Mouse (Mus musculus): ENCODE measurements at regions not wholly inside any gene's neighbourhood (a gene's known extent, or its start where the extent isn't known, plus 50 kb on each side); places are given as distances from the start of the nearest gene placed in this dataset.

DNA sequence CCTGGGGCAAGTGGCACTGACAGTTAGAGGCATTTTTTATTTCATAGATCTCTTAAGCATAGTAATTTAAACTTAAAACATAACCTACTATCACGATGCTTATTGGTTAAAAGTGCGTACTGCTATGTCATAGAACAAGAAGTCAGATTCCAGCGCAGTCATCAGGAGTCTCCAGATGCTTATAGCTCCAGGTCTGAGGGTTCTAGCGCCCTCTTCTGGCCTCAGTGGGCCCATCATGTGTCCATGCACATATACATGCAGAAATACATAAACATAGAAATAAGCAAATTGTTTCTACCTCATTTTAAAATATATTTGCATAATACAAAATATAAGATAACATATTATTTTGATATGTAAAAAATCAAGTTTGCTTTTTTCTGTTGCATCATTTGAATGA, 1002.8 kb upstream of the Adgrl2 start:
- no peak for DNase-seq (ENCODE audit: extremely low spot score)

DNA sequence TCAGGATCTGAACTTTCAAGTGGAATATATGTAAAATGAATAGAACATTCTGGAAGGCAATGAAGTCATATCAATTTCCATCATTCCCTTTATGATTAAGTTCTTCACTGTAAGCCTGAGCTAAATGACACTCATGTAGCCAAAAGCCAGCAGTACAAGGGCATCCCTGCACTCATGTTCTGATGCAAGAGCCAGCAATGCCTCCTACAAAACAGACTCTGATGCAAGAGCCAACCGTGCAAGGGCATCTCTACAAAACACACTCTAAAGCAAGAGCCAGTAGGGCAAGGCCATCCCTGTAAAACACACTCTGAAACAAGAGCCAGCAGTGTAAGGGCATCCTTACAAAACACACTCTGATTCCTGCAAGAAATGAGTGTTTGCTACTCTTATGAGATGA, 997.4 kb upstream of the Adgrl2 start:
- DNase-seq (ENCODE audit: extremely low spot score): no peak

DNA sequence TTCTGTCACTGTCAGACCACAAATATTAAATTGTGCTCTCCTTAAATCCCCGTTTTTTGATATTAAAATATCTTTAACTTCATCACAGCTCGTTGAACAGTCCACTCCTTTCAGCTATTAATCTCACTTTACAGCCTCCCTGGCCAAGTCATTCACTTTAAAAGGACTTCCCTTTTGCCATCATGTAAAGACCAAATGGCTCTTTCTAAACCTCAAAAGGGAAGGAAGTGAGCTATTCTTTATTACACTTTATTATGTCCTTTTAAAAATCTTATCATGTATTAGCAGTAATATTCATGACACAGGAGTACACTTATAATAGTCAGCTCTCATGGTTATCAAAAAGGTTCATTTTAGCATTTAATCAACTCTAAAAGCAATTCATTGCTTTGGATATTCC, 966.6 kb upstream of the Adgrl2 start:
- DNase-seq (ENCODE audit: extremely low spot score): no peak

DNA sequence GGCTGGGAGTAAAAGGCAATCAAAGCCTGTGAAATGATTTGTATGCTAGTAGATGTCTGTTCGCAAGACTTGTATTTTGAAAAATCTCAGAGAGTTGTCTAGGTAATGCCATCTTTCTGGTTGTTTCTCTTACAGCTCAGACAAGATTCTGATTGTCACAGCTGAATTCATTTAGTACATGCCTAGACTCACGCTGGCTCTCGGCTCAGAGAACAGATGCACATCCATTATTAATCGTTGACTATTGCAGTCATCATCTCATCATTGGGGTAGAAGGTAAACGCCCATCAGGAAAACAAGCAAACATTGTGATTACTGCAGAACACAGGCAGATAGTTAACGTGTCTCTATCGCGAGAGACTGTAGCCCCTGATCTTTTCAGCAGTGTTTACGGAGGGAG, 945.8 kb upstream of the Adgrl2 start:
- DNase-seq (ENCODE audit: extremely low spot score): no peak

DNA sequence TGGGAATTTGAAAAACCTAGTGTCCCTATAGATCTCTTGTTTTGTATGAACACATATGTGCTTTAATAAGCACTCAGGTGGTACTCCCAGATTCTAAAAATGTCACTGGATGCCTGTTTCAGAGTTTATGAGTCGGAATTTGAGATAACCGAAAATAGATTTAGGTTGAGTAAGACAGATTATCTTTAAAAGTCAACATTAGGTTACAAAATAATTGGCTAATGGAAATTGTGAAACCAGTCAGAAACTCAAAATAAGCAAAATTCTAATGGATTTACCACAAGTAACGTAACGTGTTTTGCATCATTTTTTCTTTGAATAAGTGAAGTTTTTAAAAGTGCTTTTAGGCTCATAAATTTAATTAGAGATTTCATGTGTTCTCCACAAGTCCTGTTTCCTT, 944.5 kb upstream of the Adgrl2 start:
- DNase-seq (ENCODE audit: extremely low spot score): no peak

DNA sequence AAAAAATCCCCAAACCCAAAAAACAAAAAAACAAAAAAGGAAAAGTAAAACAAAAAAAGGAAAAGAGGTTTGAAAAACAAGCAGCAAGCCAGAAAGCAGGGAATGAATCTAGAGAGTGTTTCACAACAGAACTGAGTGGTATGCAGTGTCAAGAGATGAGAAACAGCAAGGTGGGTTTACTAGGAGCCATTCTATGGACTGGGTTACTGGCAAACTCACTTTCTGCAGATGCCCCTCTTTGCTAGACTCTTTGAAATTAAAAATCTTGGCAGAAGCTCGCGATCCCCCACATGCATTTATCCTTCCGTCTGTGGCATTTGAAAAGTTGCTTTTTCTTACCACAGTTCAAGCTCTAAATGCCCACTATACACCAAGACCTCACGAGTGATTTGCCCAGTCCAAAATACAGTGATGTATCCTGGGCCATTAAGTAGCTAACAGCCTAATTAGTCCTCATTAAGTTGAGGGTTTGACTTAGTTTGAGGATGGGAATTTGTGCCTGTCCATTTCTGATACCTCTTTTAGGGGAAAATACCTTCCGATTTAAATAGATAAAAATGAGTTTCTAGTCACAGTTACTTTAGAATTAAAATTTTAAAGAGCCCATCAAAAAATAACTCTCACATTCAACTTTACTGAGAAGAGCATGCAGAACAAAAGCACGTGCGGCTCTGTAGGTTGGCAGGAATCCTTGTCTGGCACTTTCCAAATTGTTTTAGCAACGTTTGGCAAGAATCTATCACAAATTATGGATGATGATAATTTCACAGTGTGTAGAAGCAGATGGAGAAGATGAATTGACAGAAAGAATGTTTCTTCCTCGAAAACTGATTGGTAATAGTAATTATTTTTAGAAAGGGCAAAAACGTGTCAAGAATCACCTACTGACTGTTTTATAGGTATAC, 938.4 kb upstream of the Adgrl2 start:
- no peak for DNase-seq (ENCODE audit: extremely low spot score)

DNA sequence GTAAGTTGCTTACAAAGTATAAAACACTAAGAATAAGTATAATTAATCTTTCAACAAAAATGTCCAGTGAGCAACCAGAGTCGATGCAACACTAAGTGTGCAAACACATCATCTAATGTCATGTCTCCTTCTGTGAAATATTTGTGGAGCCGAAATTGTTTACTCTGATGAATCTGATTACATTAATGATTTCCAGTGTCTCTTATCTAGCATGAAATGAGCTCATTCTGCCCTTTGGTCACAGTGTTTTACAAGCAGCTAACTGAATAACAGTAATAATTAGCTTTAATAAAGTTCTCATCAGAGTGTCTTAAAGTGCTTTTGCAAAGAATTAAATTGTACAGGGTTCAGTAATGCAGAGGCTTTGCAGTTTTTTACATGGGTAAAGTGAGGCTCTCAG, 929.9 kb upstream of the Adgrl2 start:
- no peak for DNase-seq (ENCODE audit: extremely low spot score)

DNA sequence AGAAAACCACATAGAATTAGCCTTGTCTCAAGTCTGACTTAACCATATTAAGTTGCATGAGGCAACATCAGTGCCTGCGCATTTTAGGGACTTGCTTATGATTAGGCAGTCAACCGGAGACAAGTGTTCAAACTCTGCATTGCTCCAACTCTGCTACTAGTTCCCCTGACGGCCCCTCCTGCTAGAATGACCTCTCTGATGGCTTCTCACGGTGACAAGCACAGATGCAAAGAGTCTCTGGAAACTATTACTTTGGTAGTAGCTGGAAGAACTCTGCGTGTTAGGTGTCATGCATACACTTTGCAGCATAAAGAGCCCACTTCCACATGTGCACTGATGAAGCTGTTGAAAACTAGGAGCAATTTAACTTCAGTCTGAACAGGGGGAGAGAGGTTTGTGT, 927.8 kb upstream of the Adgrl2 start:
- peak; percentile 5 for DNase-seq (ENCODE audit: extremely low spot score)

DNA sequence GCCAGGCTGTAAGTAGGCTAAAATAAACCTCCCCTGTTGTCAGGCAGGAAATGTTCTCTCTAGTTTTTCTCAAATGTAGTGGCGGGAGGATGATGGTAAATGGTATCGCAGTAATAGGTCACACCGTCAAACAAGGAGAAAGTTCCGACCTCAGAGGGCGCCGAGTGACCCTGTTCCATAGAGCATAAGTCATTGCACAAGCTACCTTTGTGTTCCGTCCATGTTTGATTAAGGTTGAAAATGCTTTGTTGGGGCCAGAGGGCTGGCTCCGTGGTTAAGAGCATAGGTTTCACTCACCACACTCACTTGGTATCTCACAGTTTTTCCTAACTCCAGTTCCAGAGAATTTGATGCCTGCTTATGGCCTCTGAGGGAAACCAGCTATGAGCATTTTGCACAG, 920.4 kb upstream of the Adgrl2 start:
- no peak for DNase-seq (ENCODE audit: extremely low spot score)

DNA sequence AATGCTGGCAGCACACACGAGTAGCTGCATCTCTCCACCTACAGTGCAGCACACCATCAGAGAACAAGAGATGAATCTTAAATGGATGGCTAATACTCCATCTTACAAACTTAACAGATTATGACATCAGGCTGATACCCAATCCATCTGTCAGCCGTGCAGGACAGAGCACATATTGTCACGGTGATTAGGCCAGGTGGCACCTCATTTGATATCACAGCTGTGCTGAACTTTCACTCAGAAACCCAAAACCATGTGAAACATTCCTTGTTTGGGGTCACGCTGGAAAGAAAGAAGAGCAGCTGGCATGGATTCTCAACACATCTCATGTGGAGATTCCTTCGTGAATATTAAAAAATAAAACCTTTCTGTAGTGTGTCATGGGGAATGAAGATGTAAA, 911.4 kb upstream of the Adgrl2 start:
- DNase-seq (ENCODE audit: extremely low spot score): no peak

DNA sequence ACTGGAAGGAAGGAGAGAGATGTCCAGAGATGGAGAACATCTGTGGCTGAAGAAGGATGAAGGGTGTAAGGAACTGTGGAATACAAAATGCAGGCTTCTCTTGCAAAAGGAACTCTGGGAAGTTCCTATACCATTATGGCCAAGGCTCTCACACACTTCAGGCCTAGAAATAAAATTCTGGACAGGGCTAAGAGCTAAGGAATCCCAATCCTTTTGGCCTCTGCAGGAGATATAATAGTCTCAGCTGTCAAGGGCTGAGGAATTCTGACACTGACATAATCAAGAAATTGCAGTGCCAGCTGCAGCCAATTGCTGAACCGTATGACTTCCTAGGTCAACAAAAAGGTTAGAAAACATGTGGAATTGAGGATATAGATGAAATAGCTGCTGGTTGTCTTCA, 886.2 kb upstream of the Adgrl2 start:
- DNase-seq (ENCODE audit: extremely low spot score): no peak

DNA sequence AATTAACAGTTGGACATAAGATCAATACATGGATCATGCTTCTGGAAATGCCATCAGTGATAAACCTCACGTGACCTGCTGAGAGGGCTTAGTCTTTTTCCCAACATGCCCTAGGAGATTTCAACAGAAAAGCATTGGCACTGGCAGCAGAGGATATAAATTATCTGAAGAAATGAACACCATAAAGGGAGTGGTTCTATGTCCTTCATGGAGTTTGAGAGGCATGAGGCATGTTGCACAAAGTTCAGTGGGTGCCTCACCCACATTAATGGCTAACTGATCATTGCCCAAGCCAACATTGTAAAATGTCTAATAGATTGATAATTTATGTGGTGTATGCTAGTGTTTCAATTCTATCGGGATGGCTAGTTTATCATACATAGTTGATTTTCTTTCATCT, 875.6 kb upstream of the Adgrl2 start:
- DNase-seq (ENCODE audit: extremely low spot score): no peak

DNA sequence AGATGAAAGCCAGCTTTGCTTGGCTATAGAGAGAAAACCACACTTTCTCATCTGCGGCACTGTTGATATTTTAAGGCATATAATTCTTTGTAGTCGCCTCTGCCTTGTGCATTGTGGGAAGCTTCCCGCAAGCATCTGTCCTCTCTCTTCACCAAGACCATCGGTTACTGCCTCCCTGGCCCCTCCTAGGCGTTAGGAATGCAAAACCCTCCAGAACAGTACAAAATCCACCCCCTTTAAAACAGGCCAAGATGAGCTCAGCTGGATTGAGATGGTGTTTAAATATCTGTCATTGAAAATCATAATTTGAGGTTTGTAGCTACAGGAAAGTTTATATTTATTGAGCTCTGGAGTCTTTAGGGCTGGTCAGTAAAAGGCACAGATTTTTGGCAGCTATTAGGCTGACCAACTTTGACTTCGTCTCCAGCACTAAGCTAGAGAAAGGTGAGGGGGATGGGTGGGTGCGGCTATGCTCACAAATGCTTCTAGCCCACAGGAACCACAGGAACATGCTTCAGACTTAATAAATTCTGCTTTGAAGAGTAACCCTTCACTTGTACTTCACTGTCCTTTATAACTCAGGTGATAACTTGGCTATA, 856.7 kb upstream of the Adgrl2 start:
- no peak for DNase-seq (ENCODE audit: extremely low spot score)

DNA sequence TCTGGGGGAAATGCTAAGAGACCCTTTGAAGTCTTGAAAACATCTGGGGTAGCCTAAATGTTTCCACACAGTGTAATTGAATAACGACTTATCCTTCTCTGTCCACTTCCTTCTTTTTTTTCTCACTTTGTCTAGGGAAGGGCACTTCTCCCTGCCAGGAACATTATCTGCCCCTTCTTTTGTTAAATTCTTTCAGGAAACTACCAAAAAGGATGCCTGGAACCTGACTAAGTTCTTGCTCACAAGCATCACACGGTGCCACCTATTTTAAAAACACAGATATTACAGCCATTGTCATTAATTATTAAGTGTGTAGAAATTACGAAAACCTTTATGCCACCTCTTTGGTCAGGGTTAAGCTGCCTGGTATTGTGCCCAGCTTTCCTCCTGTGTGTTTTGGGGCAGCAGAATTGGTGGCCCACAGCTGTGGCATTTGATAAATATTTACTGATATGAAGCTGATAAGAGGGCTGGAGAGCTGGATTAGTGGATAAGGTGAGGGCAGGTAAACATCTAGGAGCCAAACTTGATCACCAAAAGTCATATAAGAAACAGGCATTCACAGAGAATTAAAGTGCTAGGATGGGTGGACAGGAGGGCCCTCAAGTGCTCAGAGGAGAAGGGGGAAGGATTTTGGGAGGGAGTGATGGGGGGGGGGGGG, 855.6 kb upstream of the Adgrl2 start:
- DNase-seq (ENCODE audit: extremely low spot score): no peak

DNA sequence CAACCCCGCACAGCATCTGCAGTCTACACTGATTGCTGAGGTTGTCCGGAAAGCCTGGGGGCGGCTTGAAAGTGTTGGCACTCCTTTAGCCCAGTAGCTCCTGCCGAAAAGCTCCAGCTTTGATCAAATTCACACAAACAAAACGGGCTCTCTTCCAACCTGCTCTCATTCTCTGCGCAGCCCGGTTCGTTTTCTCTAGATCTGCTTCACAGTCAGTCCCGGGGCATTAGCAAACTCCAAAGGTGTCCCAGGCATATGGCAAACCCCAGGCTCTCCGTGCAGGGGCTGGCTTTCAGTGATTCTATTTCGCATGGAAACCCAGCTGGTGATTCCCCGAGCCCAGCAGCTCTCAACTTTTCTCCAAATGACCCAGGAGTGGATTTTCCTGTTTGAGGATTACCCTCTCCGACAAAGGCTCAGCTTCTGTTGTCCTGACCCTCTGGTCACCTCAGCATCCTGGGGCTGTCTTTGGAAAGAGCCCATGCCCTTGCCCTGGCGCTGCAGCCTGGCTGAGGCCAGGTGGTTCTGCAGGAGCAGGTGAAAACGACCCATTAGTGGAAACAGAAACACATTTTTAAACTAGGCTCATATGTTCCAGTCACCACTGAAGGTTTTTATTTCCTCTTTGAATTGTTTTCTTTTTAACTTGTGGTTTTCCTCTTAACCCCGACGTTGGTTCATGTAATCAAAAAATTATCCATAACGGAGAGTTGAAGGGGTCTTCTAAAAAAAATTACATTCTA, 854.9 kb upstream of the Adgrl2 start:
- DNase-seq (ENCODE audit: extremely low spot score): peak; percentile 53

DNA sequence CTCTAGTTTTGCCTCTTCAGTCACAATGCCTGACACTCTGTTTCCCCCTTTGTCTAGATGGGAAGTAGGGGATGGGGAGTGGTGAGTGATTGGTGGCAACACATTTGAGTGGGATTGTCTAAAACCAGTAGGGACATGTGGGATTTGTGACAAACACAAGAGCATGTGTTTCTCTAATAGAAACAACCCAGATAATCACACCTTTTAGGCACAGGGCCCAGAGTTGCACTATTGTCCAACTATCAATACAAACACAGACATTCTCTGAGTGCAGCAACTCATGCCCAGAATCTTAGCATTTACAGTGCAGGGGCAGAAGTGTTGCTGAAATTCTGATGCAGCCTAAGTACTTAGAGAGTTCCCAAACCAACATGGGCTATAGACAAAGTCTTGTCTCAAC, 847.6 kb upstream of the Adgrl2 start:
- no peak for DNase-seq (ENCODE audit: extremely low spot score)

DNA sequence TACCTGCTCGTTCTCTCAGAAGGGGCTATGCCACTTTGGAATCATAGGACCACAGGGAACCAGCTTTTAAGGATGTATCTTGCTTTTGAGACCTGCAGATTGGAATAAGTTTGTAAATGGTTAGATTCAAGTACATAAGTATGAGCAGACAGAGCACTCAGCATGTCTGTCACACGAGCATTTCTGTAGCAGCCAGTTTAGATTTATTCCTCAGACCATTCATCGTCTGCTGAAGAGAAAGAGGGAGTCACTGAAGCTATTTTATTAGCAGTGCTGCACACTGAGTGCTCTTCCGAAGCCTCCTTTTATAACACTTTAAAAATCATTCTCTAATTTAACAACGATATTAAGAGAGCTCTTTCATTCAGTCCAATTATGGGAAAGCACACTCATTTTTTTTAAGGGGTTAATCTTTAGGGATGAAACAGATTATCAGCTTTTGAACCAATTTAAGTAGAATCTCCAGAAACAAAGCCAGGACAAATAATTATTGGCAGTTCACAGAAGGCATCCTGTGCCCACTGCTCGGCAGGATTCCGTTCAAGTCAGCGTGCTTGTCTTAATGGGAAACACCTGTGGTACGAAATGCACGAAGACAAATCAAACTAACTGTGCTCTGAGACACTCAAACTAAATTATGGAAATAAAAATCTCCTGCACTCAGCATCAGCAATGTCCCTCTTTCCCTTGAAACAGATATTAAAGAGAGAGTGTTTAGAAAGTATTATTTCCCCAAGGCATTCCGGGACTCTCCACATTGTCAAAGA, 846.3 kb upstream of the Adgrl2 start:
- DNase-seq (ENCODE audit: extremely low spot score): peak; percentile 53

DNA sequence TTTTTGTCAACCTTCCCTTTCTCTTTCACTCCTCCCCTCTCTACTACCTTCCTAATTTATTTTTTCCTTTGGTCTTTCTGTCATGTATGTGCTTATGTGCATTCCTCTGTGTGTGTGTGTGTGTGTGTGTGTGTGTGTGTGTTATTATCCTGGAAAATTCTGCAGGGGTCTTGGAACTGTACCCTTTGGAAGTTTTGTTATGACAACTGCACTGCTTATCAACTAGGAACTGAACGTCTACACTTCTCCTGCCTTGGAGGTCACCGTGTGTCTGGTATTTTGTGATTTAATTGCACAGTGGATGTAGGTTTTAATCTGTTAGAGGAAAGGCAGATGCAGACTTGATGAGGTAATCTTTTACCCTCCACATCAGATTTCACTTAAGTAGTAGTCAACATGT, 836.8 kb upstream of the Adgrl2 start:
- no peak for DNase-seq (ENCODE audit: extremely low spot score)

DNA sequence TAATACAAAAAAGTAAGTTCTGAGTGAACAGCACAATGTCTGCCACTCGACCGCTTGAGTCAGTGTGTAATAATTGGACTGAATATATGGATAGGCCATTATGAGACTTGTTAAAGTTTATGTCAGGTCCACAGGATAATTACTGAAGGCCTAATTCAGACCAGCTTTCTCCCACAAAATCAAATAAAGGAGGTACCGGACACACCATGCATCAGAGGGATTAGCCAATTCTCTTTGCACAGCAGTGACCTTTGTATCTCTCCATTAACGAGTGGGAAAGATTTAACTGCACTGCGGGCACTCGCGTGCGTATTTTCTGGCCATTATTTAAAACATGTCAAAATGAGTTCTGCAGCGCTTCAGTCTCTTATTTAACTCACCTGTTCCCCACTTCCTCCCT, 836.4 kb upstream of the Adgrl2 start:
- DNase-seq (ENCODE audit: extremely low spot score): no peak

DNA sequence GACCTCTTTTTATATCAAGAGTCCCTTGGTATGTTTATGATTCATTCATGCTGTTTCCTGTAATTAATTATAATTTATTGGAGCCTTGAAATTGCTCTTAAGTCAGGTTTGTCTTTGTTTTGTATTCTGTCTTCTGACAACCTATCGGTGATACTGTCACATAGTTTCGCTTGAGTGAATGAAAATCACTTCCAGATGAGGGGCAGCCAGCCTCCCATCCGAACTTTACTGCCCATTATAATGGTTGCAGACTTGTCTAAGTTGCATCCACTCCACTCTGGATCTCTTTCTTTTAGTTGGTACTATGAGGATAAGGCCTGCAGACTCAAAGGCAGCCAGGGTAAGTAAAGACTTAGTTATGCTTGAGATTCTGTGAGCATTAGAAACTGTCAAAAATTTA, 830.3 kb upstream of the Adgrl2 start:
- no peak for DNase-seq (ENCODE audit: extremely low spot score)

DNA sequence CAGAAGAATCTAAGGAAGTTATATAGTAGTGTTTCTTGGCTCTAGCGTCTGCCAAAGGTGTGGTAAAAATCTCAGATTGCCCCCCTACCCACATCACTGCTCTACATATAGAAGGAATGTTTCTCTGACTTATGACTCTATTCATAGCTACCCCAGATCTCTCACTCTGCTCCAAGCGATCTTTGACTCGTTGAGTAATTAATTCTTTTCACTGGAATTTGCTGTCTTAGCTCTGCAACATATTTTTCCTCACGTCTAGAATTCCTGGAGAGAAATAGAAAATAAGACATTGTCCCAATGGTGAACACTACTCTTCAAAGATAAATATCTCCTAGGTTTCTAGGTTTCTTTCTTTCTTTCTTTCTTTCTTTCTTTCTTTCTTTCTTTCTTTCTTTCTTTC, 829.5 kb upstream of the Adgrl2 start:
- DNase-seq (ENCODE audit: extremely low spot score): no peak

DNA sequence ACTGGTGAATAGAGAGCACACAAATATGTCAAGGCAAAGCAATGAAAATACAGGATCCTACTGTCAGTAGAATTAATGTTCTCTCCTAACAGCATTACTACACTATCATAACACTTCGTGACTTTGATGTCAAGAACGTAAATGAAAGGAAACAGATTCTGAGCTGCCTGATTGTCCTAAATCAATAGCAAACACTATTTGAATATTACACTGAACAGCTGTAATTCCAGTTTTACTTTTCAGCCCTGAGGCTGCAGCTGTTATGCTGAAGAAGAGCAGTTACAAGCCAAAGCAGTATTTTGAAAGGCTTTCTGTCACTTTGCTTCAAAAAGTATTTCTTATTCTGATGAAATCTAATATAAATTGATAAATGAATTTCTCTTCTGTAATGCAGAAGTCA, 828.7 kb upstream of the Adgrl2 start:
- DNase-seq (ENCODE audit: extremely low spot score): no peak
